Mouse (Mus musculus): ENCODE data around the gene Rab43. TPM values are rescaled to one million over a fixed set of nuclear protein-coding genes. Genes with fewer than 3 reads are reported as not detected.

Rab43 gene
- 10 to 100 TPM; 63.6 to 67.9 TPM for total RNA-seq (2023)

DNA sequence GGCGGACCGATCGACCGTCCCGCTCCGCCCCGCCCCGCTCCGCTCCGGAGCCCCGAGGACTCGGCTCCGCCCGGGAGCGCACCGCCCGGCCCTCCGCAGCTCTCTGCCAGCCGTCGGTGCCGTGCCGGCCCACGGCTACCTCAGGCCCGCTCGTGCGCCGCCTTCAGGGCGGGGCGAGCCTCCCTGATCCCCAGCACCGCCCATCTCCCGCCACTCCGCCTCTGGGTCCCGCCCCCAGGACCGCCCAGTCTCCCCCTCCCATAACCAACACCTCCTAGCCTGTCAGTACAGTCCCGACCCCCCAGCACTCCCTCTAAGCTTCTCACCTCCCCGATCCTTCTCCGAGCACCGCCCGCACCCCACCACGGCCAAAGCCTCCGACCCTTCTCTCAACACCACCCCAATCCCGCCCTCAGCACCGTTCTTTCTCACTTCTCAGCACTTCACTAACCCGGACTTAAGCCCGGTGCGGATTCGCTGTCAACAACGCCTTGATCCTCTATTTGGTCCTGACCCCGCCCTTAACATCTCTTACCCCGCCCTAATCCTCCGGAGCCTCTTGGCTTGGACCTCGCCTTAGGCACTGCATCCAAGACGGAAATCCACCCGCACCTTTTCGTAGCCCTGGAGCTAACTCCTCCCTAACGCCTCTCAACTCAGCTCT lies at the start of gene Rab43:
Gene Rab43, minus strand, starts transcription at position 490 of the 664 bp plus-strand sequence.

DNA sequence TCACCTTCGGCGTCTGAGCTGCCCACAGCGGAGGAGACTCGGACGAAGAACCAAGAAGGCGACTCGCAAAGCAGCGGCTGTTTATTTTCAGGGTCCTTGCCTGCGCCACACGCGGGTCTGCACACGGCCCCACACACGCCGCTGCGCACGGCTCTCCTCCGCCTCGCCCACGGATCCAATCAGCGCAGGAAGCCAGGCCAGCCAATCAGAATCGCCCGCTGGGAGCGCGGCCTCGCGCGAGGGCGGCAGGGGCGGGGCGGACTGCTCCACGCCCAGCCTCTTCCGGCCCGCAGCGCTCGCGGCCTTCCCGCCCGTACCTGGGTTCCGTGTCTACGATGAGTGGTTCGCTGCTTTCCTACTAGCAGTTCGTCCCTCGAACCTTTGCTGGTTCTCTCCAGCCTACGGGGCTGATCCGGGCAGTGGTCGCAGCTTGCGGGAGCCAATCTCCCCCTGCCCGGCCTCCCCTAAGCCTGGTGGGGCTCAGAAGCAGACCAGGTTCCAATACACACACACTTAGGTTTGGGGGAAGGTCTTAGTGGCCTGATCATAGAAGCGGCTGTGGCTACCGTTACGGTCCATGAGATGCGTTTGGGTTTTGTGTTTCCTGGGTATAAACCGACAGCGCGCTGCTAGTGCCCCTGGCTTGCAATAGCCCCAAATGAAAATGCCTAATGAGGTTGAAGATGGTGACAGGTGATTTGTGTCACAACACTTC lies 39.1 kb upstream of the Rab43 start, which contains the start of gene Cnbp:
Gene Cnbp, minus strand, starts transcription at position 207 of the 715 bp plus-strand sequence.

DNA sequence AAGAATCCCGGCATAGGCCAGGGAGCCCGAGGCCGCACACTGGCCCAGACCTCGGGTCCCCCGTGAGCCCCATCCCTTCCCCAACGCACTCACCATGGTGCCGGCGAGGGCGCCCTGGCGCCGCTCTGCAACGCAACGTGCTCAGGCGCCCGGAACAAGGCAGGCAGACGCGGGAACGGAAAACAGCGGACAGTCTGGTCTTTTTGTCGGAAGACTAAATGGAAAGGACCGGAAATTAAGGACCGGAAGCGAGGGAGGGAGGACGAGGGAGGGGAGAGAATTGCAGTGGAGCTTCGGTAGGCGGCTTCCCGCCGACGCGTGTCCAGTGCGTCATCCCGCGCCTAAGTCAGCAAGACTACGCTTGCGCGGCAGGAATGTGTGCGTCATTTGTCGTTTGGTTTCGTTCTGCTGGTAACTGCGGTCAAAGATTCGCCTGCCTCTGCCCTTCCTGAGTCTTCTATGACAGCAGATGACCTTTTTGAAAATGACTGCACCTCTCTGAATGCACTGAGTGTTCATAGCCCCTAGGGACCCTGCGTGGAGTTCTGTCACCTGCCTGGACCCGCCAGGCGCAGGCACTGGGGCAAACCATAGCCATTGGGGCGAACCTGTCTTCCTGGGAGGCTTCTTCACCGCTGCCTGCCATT lies 26.7 kb upstream of the Rab43 start, which contains the start of gene Isy1:
Gene Isy1, minus strand, starts transcription at position 248 of the 647 bp plus-strand sequence.

DNA sequence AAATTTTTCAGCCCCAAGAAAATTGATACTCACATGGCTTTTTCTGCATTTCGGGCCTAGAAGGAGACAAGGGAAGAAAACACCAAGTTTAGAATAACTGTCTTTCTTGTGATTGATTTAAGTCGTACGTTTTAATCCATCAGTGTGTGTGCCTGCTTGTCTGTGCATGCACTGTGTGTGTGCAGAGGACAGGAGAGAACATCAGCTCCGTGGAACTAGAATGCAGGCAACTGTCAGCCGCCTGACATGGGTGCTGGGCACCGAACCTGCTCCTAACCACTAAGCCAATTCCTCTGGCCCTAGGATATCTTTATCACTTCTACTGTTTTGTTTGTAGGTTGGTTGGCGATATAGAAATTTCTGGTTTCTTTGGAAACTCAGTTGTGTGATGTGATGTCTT lies 23.7 kb upstream of the Rab43 start, which contains the start of gene Gm45140:
Gene Gm45140, minus strand, starts transcription at position 101 of the 400 bp plus-strand sequence.

DNA sequence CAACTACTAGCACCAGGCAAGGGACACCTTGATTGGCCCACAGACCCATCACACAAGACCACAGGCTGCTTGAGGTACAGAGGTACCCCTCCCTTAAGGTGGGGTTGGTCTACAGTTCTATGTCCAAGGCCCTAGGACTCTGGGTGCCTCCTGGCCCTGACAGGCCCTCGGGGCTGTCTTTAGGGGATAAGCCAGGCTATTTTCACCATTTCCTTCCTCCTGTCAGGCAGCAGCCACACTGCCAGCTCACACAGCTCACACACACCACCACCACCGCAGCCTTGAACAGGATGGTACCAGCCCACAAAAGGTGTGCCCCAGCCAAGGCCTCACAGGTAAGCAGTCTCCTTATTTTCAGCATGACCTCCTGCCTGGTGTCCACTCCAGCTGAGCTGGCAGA lies 34.1 kb downstream of the Rab43 start, which contains the start of gene Gp9:
Gene Gp9, plus strand, starts transcription at position 231 of the 400 bp plus-strand sequence.

Other genes starting within 250 kb of the Rab43 start
- under 1 TPM; 0.11 to 0.24 TPM for gene Prokr1, start 221.4 kb downstream of the Rab43 start, total RNA-seq (2023)
- gene Aplf, start 140.0 kb downstream of the Rab43 start, total RNA-seq (2023): 1 to 10 TPM; 4.2 to 4.6 TPM
- not detected for gene Efcc1, start 81.3 kb downstream of the Rab43 start, total RNA-seq (2023)
- 1 to 10 TPM; 2.7 to 4.9 TPM for gene Gp9, start 34.1 kb downstream of the Rab43 start, total RNA-seq (2023)
- gene Gm45140, start 23.6 kb upstream of the Rab43 start, total RNA-seq (2023): 1 to 10 TPM; 5.4 to 6.4 TPM
- 10 to 100 TPM; 18.7 to 31.5 TPM for gene Isy1, start 26.6 kb upstream of the Rab43 start, total RNA-seq (2023)
- gene Cnbp, start 38.9 kb upstream of the Rab43 start, total RNA-seq (2023): 100 to 1,000 TPM; 124 to 144 TPM
- 10 to 100 TPM; 57.9 to 58.7 TPM for gene Copg1, start 75.7 kb upstream of the Rab43 start, total RNA-seq (2023)
- gene Hmces, start 101.8 kb upstream of the Rab43 start, total RNA-seq (2023): 10 to 100 TPM; 12.6 to 13.9 TPM
- gene H1fx, start 169.5 kb upstream of the Rab43 start, total RNA-seq (2023): 1 to 10 TPM; 2.2 to 2.3 TPM
- 100 to 1,000 TPM; 322 to 363 TPM for gene Rab7, start 233.1 kb upstream of the Rab43 start, total RNA-seq (2023)